Mouse (Mus musculus) midbrain, embryonic 14.5 days (tissue): Measurements from ENCODE around the gene Dnmt3c. TPM values are rescaled to one million over a fixed set of nuclear protein-coding genes. Genes with fewer than 3 reads are reported as not detected.

Experiments
- ATAC-seq: fragments of 200-750 bp; cut with Nextera tagmentation; 2 replicates; pipeline ENCODE4 v1.8.0; 2017; ENCODE audit warnings: moderate number of reproducible peaks, moderate library complexity; ENCODE audit not compliant: low FRiP score, low TSS enrichment
- DNase-seq: peaks from one replicate; pipeline ENCODE4 v3.0.0-alpha.2; 2015
- H3K27ac ChIP-seq: fragments of 300-500 bp; sonication (generic); replicated peaks from 2 replicates; pipeline ENCODE4 v1.5.1; 2014; ENCODE audit warnings: mild to moderate bottlenecking, low read depth, low read length, moderate library complexity
- H3K27me3 ChIP-seq: fragments of 300-500 bp; sonication (generic); 2 replicates; pipeline ENCODE4 v1.6.1; 2014; ENCODE audit warnings: low read length, control low read depth, mixed read lengths; ENCODE audit not compliant: control insufficient read depth, insufficient read depth
- H3K36me3 ChIP-seq: fragments of 300-500 bp; sonication (generic); 2 replicates; pipeline ENCODE4 v1.6.1; 2014; ENCODE audit warnings: low read length, control low read depth; ENCODE audit not compliant: control insufficient read depth, insufficient read depth
- H3K4me1 ChIP-seq: fragments of 300-500 bp; sonication (generic); 2 replicates; pipeline ENCODE4 v1.6.1; 2014; ENCODE audit warnings: mild to moderate bottlenecking, antibody characterized with exemption, low read length, control low read depth; ENCODE audit not compliant: control insufficient read depth, insufficient read depth
- H3K4me2 ChIP-seq: fragments of 300-500 bp; sonication (generic); 2 replicates; pipeline ENCODE4 v1.6.1; 2014; ENCODE audit warnings: mild to moderate bottlenecking, low read length, moderate library complexity
- H3K4me3 ChIP-seq: fragments of 300-500 bp; sonication (generic); replicated peaks from 2 replicates; pipeline ENCODE4 v1.5.1; 2014; ENCODE audit warnings: low read depth, low read length
- H3K9ac ChIP-seq: fragments of 300-500 bp; sonication (generic); replicated peaks from 2 replicates; pipeline ENCODE4 v1.6.1; 2014; ENCODE audit warnings: mild to moderate bottlenecking, low read length, moderate library complexity
- H3K9me3 ChIP-seq: fragments of 300-500 bp; sonication (generic); 2 replicates; pipeline ENCODE4 v1.6.1; 2016; ENCODE audit warnings: low read length, control low read depth, mixed read lengths; ENCODE audit not compliant: control insufficient read depth
- WGBS: fragments of 180-500 bp; shearing (Covaris S2); extraction: QIAGEN DNeasy Blood & Tissue Kit; methylation state at CpG from one replicate; pipeline ENCODE4 v1.1.7; 2014; 5-methylcytosine and 5-hydroxymethylcytosine counted together
- polyA plus RNA-seq: library from polyadenylated mRNA; unstranded; fragments of >200 nt; fragmentation: Nextera tagmentation; extraction: Ambion mirVana; gene quantifications from 2 replicates; pipeline ENCODE4 v1.2.1, GENCODE M21; 2014

Dnmt3c gene
- polyA plus RNA-seq, 1 experiment from 2014 or later: 0.17 TPM

GRCm38 (mm10) chr2:153734033-153734432 lies 37.6 kb downstream of the Dnmt3c start:
- no peaks in the 10 kb centered on the region for H3K27me3 ChIP-seq
- H3K9ac ChIP-seq: no peak overlapping the region
- DNase-seq (no peak), ATAC-seq (no peak)
- WGBS: 81% methylated on average over 4 of the region's 4 CpGs
- H3K4me3 ChIP-seq: no peak overlapping the region
- H3K4me2 ChIP-seq: no peak overlapping the region
- no peaks in the 10 kb centered on the region for H3K36me3 ChIP-seq
- H3K4me1 ChIP-seq: no peaks in the 10 kb centered on the region
- H3K27ac ChIP-seq: no peak overlapping the region
- no peaks in the 10 kb centered on the region for H3K9me3 ChIP-seq

- Histone ChIP-seq H3K4me1 (peaks cover 19% of the 10 kb centered on the region), H3K9me3 (no peaks in the 10 kb centered on the region), H3K36me3 (peaks cover under 1% of the 10 kb centered on the region; the same call in 1 of the 2 replicates), H3K4me2 (peak within 1 kb of the TSS; percentile 85), H3K9ac (peak within 1 kb of the TSS; percentile 93), H3K27ac (peak within 1 kb of the TSS; percentile 96), H3K4me3 (peak within 1 kb of the TSS; percentile 84), H3K27me3 (no peaks in the 10 kb centered on the region)
- WGBS: 10% methylated on average over 58 of the region's 58 CpGs
- DNase-seq (peak; percentile 100), ATAC-seq (peak; percentile 99)
Measured at GRCm38 (mm10) chr2:153740500-153741436, 44.3 kb downstream of the Dnmt3c start, which contains the start of gene Mapre1. Gene Mapre1 (plus strand): TSS chr2:153741274.

- Histone ChIP-seq H3K4me1 (peaks cover 19% of the 10 kb centered on the region), H3K36me3 (peaks cover 7% of the 10 kb centered on the region), H3K9ac (peak overlapping the region; percentile 93), H3K27ac (peak overlapping the region; percentile 96), H3K9me3 (no peaks in the 10 kb centered on the region), H3K4me3 (peak overlapping the region; percentile 84), H3K27me3 (no peaks in the 10 kb centered on the region), H3K4me2 (peak overlapping the region; percentile 85)
- ATAC-seq (peak; percentile 88), DNase-seq (peak; percentile 88)
- under 1% methylated on average over 47 of the region's 56 CpGs for WGBS
Measured at GRCm38 (mm10) chr2:153741437-153742065, 45.1 kb downstream of the Dnmt3c start.

- H3K27ac ChIP-seq: no peak overlapping the region
- H3K4me1 ChIP-seq: peaks cover 8% of the 10 kb centered on the region
- H3K9ac ChIP-seq: no peak overlapping the region
- no peak overlapping the region for H3K4me2 ChIP-seq
- H3K9me3 ChIP-seq: no peaks in the 10 kb centered on the region
- no peak for ATAC-seq
- H3K4me3 ChIP-seq: no peak overlapping the region
- H3K36me3 ChIP-seq: peaks cover 35% of the 10 kb centered on the region
- no peaks in the 10 kb centered on the region for H3K27me3 ChIP-seq
- DNase-seq: no peak
Measured at GRCm38 (mm10) chr2:153747994-153748393, 51.5 kb downstream of the Dnmt3c start.

- ATAC-seq (no peak), DNase-seq (no peak)
- Histone ChIP-seq H3K27ac (no peak overlapping the region), H3K4me3 (no peak overlapping the region), H3K27me3 (no peaks in the 10 kb centered on the region), H3K4me1 (no peaks in the 10 kb centered on the region), H3K4me2 (no peak overlapping the region), H3K36me3 (peaks cover 42% of the 10 kb centered on the region), H3K9me3 (no peaks in the 10 kb centered on the region), H3K9ac (no peak overlapping the region)
- WGBS: 87% methylated on average over 2 of the region's 2 CpGs
Measured at GRCm38 (mm10) chr2:153750363-153750762, 53.9 kb downstream of the Dnmt3c start.

GRCm38 (mm10) chr2:153762121-153762520 lies 65.7 kb downstream of the Dnmt3c start:
- H3K27me3 ChIP-seq: no peaks in the 10 kb centered on the region
- no peak overlapping the region for H3K4me3 ChIP-seq
- no peak overlapping the region for H3K27ac ChIP-seq
- no peaks in the 10 kb centered on the region for H3K9me3 ChIP-seq
- no peaks in the 10 kb centered on the region for H3K4me1 ChIP-seq
- no peak overlapping the region for H3K4me2 ChIP-seq
- no peak overlapping the region for H3K9ac ChIP-seq
- peaks cover 98% of the 10 kb centered on the region for H3K36me3 ChIP-seq
- ATAC-seq: no peak
- whole genome bisulfite sequencing: 97% methylated on average over 5 of the region's 5 CpGs
- DNase-seq: no peak

- Histone ChIP-seq H3K9me3 (no peaks in the 10 kb centered on the region), H3K4me3 (no peak overlapping the region), H3K4me2 (no peak overlapping the region), H3K4me1 (no peaks in the 10 kb centered on the region), H3K36me3 (peaks cover 85% of the 10 kb centered on the region), H3K27me3 (no peaks in the 10 kb centered on the region), H3K9ac (no peak overlapping the region), H3K27ac (no peak overlapping the region)
- ATAC-seq: no peak
- no peak for DNase-seq
- WGBS: 70% methylated on average over 6 of the region's 6 CpGs
Measured at GRCm38 (mm10) chr2:153767484-153767883, 71.0 kb downstream of the Dnmt3c start.

- ATAC-seq: no peak
Measured at GRCm38 (mm10) chr2:153768881-153769280, 72.4 kb downstream of the Dnmt3c start.

More at GRCm38 (mm10) chr2:153768881-153769280, 72.4 kb downstream of the Dnmt3c start:
- Histone ChIP-seq H3K4me1 (no peaks in the 10 kb centered on the region), H3K27ac (no peak overlapping the region), H3K4me3 (no peak overlapping the region), H3K4me2 (no peak overlapping the region), H3K9ac (no peak overlapping the region), H3K36me3 (peaks cover 83% of the 10 kb centered on the region), H3K9me3 (no peaks in the 10 kb centered on the region), H3K27me3 (no peaks in the 10 kb centered on the region)
- no peak for DNase-seq
- 86% methylated on average over 2 of the region's 2 CpGs for WGBS
